Mouse (Mus musculus): Measurements from ENCODE around the gene Epb41.

DNA sequence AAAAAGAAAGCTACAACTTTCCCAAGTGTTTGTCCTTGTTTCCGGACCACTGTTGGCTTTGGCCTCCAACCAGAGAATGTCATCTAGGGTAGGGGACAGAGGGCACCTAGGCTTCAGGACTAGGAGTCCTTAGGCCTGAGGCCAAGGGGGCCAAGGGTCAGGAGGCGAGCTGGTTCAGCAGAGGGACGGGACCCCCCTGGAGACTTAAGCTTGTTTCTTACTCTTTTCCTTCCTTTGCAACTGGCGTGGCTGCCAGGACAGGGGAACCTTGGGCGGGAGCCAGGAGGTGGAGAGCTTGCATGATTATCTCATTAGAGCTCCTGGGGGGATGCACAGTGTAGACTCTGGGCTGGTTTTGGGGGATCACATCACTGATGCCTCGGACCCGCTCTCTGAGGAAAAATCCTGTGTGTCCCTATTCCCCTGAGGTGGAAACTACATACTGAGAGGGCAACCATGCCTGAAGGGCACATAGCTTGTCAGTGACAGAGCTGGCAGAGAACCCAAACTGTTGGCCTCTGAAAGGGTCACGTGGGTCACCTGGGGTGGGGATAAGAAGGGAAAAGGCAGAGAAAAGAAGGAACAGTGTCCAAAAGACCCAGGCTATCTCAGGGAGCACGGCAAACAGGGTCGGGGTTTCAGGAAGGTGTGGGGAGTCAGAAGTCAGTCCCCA is 8.9 kb downstream of the Epb41 start:
- TF ChIP-seq CTCF (IDR thresholded peaks at IDR 0.05; ENCODE audit: extremely low read depth, insufficient read depth, insufficient read length, insufficient replicate concordance) (no peak), POLR2A (IDR thresholded peaks at IDR 0.05; ENCODE audit: low read depth, low read length) (no peak)
